Mouse (Mus musculus): ENCODE data around the gene Mrgprf. TPM values are rescaled to one million over a fixed set of nuclear protein-coding genes. Genes with fewer than 3 reads are reported as not detected.
A peak's percentile ranks its signal among the peaks of the same experiment; 100 is the strongest.

The Mrgprf gene
- 1 to 10 TPM; 2.5 to 2.7 TPM for total RNA-seq (2021)
- long read RNA-seq, experiment 1: 0 reads
- long read RNA-seq, experiment 2, partial matches to known transcripts: 0 of 1 reads
- long read RNA-seq, experiment 2, other reads (novel, unspliced or antisense): 0 of 1 reads

- intact Hi-C loops (cut with DNase I): no loop called here
- DNase-seq: peak; percentile 79 to 85
Observed at GRCm38 (mm10) chr7:145300321-145301007, at the start of gene Mrgprf. Gene Mrgprf (plus strand): TSS chr7:145300828.

- peak; percentile 70 to 84 for DNase-seq
Observed at GRCm38 (mm10) chr7:145252715-145253476, 47.7 kb upstream of the Mrgprf start.

GRCm38 (mm10) chr7:145253986-145254630 lies 46.5 kb upstream of the Mrgprf start:
- intact Hi-C loops (cut with DNase I): no loop called here
- DNase-seq: no peak

More at GRCm38 (mm10) chr7:145252715-145253476, 47.7 kb upstream of the Mrgprf start:
- intact Hi-C loops (cut with DNase I): no loop called here

GRCm38 (mm10) chr7:145256092-145256491 lies 44.5 kb upstream of the Mrgprf start:
- DNase-seq: no peak
- intact Hi-C loops (cut with DNase I): no loop called here

- intact Hi-C loops (cut with DNase I): no loop called here
- DNase-seq: no peak
Observed at GRCm38 (mm10) chr7:145264202-145264601, 36.4 kb upstream of the Mrgprf start.

- intact Hi-C loops (cut with DNase I): no loop called here
- peak in 1 of 2 experiments; percentile 26 for DNase-seq
Observed at GRCm38 (mm10) chr7:145266011-145266410, 34.6 kb upstream of the Mrgprf start.

- intact Hi-C loops (cut with DNase I): no loop called here
- no peak for DNase-seq
Observed at GRCm38 (mm10) chr7:145268890-145269289, 31.7 kb upstream of the Mrgprf start.

GRCm38 (mm10) chr7:145270955-145271354 lies 29.7 kb upstream of the Mrgprf start:
- intact Hi-C loops (cut with DNase I): no loop called here
- DNase-seq: no peak

- no peak for DNase-seq
- intact Hi-C loops (cut with DNase I): no loop called here
Observed at GRCm38 (mm10) chr7:145275488-145275887, 25.1 kb upstream of the Mrgprf start.

- no peak for DNase-seq
- intact Hi-C loops (cut with DNase I): no loop called here
Observed at GRCm38 (mm10) chr7:145281396-145281795, 19.2 kb upstream of the Mrgprf start.

- intact Hi-C loops (cut with DNase I): no loop called here
- DNase-seq: no peak
Observed at GRCm38 (mm10) chr7:145283041-145283440, 17.6 kb upstream of the Mrgprf start.

- intact Hi-C loops (cut with DNase I): no loop called here
- DNase-seq: peak; percentile 85 to 92
Observed at GRCm38 (mm10) chr7:145283487-145284187, 17.0 kb upstream of the Mrgprf start, which contains the start of gene Tpcn2. Gene Tpcn2 (minus strand): TSS chr7:145284011.

- no peak for DNase-seq
- intact Hi-C loops (cut with DNase I): no loop called here
Observed at GRCm38 (mm10) chr7:145284293-145284692, 16.3 kb upstream of the Mrgprf start.

- intact Hi-C loops (cut with DNase I): no loop called here
- no peak for DNase-seq
Observed at GRCm38 (mm10) chr7:145285476-145285875, 15.2 kb upstream of the Mrgprf start.

GRCm38 (mm10) chr7:145287410-145287809 lies 13.2 kb upstream of the Mrgprf start:
- no peak for DNase-seq
- intact Hi-C loops (cut with DNase I): no loop called here

GRCm38 (mm10) chr7:145289302-145289701 lies 11.3 kb upstream of the Mrgprf start:
- intact Hi-C loops (cut with DNase I): no loop called here
- no peak for DNase-seq

- DNase-seq: no peak
- intact Hi-C loops (cut with DNase I): no loop called here
Observed at GRCm38 (mm10) chr7:145291847-145292246, 8.8 kb upstream of the Mrgprf start.

- intact Hi-C loops (cut with DNase I): no loop called here
- no peak for DNase-seq
Observed at GRCm38 (mm10) chr7:145292726-145293125, 7.9 kb upstream of the Mrgprf start.

GRCm38 (mm10) chr7:145293859-145294258 lies 6.8 kb upstream of the Mrgprf start:
- no peak for DNase-seq
- intact Hi-C loops (cut with DNase I): no loop called here
